Mouse (Mus musculus): ENCODE data around the gene Pinlyp. TPM values are rescaled to one million over a fixed set of nuclear protein-coding genes. Genes with fewer than 3 reads are reported as not detected.

Pinlyp gene
- total RNA-seq, 1 experiment from 2014 or later, result not detected

DNA sequence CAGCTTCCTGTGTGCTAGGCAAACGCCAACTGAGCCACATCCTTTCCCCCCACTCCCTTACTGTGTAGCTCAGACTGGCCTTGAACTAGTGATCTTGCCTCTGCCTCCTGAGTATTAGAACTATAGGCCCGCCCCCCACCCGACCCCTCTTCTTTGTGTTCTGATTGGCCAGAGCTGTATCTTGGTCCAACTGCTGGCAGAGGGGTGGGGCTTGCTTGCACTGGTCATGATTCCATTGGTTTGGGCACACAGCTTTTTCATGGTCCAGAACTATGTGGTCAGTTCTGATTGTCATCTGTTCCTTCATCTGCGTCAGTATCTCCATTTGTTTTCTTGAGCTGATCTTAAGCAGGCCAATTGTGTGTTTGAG, 17.9 kb upstream of the Pinlyp start:
- ATAC-seq (replicated peaks; ENCODE audit: low read depth, poor library complexity, severe bottlenecking), result no peak

DNA sequence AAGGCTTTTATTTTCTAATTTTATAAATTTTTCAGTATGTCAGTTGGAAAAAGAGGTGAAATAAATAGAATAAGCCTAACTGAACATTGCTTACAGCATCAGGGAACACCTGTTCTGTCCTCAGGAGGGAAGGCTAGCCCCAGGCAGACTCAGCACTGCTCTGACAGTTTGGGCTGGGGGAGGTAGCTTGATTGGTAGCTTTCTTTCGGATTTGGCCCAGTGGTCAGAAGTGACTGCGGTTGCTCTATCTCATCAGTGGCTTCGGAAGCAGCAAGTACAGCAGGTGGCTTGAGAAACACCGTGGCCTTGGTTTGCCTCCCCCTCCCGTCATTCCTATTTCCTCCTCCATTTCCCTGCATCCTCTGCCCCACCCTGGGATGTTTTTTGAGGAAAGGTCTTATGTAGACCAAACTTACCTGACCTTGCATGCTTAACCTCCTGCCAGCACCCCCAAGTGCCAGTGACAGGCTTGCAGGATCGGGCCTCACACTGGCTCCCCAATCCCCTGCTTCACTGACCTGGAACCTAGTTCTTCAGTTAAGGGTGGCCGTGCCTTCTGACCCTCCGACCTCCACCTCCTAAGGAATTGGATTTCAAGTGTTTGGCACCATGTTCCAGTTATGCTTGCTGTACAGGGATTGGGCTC, 17.4 kb upstream of the Pinlyp start:
- no peak for ATAC-seq (replicated peaks; ENCODE audit: low read depth, poor library complexity, severe bottlenecking)

DNA sequence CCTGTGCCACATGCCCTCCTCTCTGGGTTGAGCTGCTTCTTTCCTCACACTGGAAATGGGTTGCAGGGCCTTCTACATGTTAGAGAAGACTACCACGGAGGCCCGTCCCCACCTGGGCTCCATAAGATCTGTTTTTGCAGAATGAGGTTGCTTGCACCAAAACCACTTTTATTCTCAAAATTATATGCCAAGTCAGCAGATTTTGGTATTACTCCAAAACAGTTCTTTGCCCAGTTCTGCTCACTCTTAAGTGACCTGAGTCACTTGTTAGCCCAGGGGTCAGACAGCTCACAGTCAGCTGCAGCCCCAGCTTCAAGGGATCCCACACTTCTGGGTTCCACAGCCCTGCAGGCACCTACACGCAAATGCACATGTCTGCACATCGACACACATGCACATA, 15.5 kb upstream of the Pinlyp start:
- ATAC-seq (replicated peaks; ENCODE audit: low read depth, poor library complexity, severe bottlenecking), result no peak

GRCm38 (mm10) chr7:24555786-24556185, 9.9 kb upstream of the Pinlyp start:
- no peak for ATAC-seq (replicated peaks; ENCODE audit: low read depth, poor library complexity, severe bottlenecking)

DNA sequence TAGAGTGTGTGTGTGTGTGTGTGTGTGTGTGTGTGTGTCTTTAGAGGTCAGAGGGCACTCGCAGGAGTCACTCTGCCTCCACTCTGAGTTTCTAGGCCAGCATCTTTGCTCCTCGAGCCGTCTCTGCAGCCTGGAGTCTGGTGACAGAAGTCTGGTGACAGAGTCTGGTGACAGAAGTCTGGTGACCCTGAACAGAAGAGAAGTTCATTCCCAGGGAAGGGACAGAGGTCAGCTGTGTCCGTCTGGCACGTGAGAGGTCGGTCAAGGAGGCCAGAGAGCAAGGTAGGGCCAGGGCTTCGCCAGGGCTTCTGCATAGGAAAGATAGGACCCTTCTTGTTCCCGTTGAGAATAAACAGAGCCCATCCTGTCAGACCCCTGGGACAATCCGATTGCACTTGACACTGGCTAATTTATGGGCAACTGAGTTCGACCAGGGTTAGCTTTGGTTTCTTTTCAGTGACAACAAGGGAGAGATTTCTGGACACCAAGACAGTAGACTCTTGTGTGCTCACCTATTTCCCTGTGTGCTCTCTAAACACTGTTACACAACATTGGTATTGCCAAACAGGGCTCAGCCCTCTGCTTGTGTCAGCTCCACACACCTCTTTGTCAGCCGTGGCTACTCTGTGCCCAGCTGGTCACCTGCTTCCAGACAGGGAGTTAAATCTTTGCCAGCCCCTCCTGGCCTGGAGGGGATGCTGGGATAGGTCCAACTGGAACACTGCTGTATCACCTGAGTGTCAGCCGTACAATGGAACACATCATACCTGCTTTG, 6.3 kb upstream of the Pinlyp start:
- ATAC-seq (replicated peaks; ENCODE audit: low read depth, poor library complexity, severe bottlenecking), result no peak

GRCm38 (mm10) chr7:24547534-24548036, 1.7 kb upstream of the Pinlyp start:
- ATAC-seq (replicated peaks; ENCODE audit: low read depth, poor library complexity, severe bottlenecking), result no peak

DNA sequence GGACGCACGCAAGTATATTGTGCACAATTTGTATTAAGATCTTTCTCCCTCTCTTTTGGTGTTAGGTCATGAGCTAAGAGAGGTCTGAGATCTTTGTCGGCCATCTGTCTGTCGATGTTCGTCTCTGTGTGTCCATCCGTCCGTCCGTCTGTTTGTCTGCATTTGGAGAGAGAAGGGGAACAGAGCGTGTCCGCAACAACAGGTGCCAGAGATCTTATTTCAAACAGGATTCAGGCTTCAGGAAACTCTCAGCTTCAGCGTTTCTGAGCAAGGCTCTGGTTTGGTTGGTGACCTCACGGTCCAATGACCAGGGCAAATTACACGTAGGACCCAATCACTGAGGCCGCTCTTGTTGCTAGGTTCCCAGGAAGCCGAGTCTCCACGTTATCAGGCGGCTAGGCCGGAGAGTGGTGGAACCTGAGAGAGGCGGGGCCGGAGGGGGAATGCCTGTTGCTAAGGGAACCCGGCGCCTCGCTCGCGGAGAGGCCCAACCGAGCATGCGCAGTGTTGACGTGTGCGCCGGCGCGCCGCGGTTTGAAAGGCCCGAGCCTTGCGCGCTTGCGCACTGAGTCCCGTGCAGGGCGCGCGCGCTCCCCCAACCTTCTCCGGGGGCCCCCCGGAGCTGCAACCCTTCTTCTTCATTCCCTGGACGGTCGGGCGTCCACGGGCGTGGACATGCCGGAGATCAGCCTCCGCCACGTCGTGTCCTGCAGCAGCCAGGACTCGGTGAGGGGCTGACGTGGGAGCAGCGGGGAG, 894 bp upstream of the Pinlyp start:
- ATAC-seq (replicated peaks; ENCODE audit: low read depth, poor library complexity, severe bottlenecking), result peak; percentile 99

DNA sequence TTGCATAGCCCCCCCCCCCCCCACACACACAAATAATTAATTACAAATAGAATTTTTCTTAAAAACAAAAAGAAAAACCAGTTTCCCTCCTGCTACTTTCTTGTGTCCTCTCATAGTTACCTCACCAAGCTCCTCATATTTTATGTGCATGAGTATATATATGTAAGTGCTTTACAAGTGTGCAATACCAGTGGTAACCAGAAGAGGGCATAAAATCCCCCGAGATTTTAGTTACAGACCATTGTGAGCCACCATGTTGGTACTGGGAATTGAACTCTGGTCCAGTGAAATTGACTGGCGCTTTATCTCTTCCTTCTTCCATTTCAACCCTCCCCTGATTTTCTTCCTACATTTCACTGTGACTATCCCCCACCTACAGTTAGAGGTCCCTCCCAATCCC, 1.4 kb downstream of the Pinlyp start:
- no peak for ATAC-seq (replicated peaks; ENCODE audit: low read depth, poor library complexity, severe bottlenecking)

DNA sequence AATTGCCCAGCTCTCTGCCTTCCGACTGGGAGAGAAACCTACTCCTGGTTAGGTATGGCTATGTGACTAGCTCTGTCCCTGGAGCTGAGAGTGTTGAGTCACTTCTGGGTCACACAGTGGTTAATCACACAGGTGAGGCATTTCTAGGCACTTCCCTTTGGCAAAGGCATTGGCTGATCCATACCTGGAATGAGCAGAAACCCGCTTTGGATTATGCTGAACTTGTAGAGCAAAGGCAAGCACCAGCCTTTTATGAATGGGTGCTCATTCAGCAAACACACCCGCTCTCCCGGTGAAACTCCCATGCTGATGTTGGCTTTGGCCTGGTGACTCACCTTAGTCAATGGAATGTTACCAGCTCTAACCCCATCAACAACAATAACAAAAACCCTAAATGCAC, 6.2 kb downstream of the Pinlyp start:
- ATAC-seq (replicated peaks; ENCODE audit: low read depth, poor library complexity, severe bottlenecking), result no peak

- 0 out of 2 replicates have a peak, but pooled peaks have one; percentile 36 for ATAC-seq (replicated peaks; ENCODE audit: low read depth, poor library complexity, severe bottlenecking)
Measured at GRCm38 (mm10) chr7:24538701-24539100, 7.2 kb downstream of the Pinlyp start.

DNA sequence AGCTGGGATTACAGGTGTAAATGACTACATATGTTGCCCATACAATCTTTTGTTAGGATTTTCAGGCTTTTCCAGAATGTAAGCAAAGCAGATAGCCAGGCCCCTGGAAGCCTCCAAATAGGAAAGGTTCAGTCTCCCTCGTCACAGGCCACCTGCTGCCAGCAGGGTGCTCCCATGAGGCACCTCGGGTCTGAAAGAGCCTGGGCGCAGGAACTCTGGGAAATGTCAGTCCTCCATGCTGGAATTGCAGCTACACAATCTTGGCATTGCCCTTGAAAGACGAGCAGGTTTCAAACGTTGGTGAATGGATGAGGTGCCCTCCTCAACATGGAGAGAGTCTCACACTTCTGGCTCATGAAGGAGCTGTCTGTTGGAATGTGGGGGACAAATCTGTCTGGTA, 7.8 kb downstream of the Pinlyp start:
- ATAC-seq (replicated peaks; ENCODE audit: low read depth, poor library complexity, severe bottlenecking), result no peak

DNA sequence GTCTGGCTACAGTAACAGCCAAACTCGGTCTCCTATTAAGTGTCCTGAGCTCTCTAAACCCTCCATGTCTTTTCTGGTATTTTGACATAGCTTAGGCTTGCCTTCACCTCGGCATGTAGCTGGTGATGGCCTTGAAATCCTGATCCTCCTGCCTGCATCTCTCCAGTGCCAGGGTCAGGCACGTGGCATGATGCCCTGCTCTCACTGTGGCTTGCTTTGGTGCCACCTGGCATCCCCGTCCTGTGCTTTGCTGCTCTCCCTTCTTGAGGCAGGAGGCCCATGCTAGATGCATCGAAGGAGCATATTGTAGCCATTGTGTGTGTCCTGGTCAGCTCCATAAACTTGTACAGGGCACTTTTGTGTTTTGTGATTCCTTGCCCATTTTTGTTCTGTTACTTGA, 8.3 kb downstream of the Pinlyp start:
- no peak for ATAC-seq (replicated peaks; ENCODE audit: low read depth, poor library complexity, severe bottlenecking)

GRCm38 (mm10) chr7:24537081-24537480, 8.8 kb downstream of the Pinlyp start:
- ATAC-seq (replicated peaks; ENCODE audit: low read depth, poor library complexity, severe bottlenecking), result no peak

DNA sequence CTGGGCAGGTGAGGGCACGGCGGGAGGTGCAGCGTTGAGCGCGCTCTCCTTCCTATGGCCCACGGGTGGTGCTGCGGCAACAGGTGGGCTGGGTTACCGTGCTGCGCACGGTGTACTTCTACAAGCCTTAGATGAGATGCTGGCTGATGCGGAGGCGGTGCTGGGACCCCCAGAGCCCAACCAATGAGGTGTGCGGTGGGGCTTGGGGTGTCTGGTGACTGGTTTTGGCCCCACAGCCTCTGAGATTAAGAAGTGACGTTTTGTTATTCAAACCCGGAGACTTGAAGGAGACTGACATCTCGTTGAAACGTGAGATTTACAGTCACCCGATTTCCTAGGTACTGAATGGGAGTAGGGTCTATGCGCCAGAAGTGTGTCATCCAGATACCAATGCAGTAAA, 11.6 kb downstream of the Pinlyp start:
- no peak for ATAC-seq (replicated peaks; ENCODE audit: low read depth, poor library complexity, severe bottlenecking)

DNA sequence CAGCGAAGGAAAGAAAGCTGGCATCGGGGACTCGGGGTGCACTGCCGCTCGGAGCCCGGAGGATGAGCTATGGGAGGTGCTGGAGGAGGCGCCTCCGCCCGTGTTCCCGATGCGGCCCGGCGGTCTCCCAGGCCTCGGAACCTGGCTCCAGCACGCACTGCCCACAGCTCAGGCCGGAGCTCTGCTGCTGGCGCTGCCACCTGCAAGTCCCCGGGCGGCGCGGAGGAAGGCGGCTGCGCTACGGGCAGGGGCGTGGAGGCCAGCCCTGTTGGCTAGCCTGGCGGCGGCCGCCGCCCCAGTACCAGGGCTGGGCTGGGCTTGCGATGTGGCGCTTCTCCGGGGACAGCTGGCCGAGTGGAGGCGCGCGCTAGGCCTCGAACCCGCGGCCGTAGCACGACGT, 12.1 kb downstream of the Pinlyp start:
- ATAC-seq (replicated peaks; ENCODE audit: low read depth, poor library complexity, severe bottlenecking), result no peak

DNA sequence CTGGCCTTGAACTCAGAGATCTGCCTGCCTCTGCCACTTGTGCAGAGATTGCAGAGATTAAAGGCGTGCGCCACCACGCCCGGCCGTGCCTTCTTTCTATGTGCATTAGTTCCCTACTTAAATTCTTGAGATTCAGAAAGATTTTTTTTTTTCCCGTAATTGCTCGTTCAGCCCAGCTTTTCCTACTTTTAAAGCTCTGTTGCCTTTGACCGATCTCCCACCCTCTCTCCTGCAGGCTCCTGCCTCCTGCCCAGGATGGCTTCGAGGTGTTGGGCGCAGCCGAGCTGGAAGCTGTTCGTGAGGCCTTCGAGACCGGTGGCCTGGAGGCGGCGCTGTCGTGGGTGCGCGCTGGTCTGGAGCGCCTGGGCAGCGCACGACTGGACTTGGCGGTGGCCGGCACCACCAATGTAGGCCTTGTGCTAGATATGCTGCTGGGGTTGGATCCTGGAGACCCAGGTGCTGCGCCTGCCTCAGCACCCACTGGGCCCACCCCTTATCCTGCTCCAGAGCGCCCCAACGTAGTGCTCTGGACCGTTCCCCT, 12.8 kb downstream of the Pinlyp start:
- no peak for ATAC-seq (replicated peaks; ENCODE audit: low read depth, poor library complexity, severe bottlenecking)

GRCm38 (mm10) chr7:24531211-24531971, 14.5 kb downstream of the Pinlyp start:
- ATAC-seq (replicated peaks; ENCODE audit: low read depth, poor library complexity, severe bottlenecking), result peak; percentile 57

DNA sequence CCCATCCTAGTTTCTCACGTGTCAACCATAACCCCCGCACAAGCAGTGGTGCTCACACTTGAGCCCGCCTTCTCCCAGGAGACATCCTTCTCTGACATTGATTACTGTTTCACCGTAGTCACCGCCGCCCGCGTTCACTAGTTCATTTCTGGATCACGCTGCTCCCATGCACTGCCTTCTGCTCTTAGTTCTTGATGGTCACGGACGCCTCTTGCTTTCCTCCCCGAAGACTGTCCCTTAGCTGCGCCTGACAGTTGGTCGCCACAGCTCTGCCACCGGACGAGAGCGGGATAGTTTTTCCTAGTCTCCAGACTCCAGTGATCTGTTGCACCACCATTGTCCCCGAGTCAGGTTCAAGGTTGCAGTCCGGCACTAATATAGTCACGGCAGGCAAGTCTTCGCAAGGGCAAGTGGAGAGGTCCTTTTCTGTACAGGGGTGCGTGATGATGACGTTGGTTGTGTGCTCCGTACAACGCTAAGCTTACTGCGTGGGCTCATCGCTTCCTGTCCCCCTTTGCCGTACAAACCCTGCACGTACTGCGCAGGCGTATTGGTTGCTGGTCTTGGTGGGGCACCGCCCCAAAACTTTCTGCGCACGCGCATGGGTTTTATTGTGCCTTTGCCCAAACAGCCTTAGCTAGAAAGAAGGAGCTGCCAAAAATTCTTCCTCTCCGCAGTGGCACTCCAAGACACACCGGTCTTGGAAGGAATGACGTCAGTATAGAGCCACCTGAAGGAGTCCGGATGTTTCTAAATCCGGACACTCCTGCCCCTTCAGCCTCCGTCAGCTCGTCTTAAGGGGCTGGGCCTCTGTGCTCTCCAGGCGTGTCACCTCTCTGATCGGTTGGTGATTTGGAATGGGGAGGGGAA, 15.6 kb downstream of the Pinlyp start, which contains the start of gene Irgq:
Gene Irgq (plus strand): TSS at position 628 of the 870 bp plus-strand sequence.
- ATAC-seq (replicated peaks; ENCODE audit: low read depth, poor library complexity, severe bottlenecking), result peak; percentile 92

GRCm38 (mm10) chr7:24529580-24529979, 16.3 kb downstream of the Pinlyp start:
- ATAC-seq (replicated peaks; ENCODE audit: low read depth, poor library complexity, severe bottlenecking), result no peak
